Mouse (Mus musculus) stomach, postnatal 0 days (tissue): ENCODE data around the gene Zdhhc24.

ENCODE experiments used
- CTCF ChIP-seq: IDR thresholded peaks from 2 replicates; pipeline ENCODE4 v1.5.1; 2016; ENCODE audit warnings: antibody characterized with exemption, low read depth, mild to moderate bottlenecking, moderate library complexity
- EP300 ChIP-seq: optimal IDR thresholded peaks from 2 replicates; pipeline ENCODE3; 2016; ENCODE audit warnings: antibody characterized with exemption

DNA sequence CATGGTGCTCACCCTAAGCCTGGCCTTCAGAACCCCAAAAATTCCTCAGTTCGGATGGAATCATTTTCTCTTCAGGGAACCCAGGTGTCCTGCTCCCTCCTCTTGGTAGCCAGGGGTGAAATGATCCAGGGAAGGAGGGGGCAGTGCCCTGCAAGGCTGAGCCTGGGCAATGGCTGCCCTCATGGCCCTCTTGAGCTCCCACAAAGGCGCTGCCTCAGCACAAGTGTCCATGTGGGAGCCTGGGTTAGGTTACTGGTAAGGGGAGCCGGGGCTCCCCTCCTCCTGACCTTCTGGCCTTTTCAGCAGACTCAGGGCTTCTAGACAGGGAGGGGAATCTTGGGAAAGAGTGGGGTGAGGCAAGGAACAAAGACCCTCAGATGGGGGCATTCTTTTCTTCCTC, 1.7 kb upstream of the Zdhhc24 start:
- TF ChIP-seq EP300 (no peak), CTCF (no peak)
